Mouse (Mus musculus): ENCODE measurements around the gene Lrrc32. TPM values are rescaled to one million over a fixed set of nuclear protein-coding genes. Genes with fewer than 3 reads are reported as not detected.

Gene Lrrc32
- total RNA-seq, 2 experiments from 2014 or later, result not detected

DNA sequence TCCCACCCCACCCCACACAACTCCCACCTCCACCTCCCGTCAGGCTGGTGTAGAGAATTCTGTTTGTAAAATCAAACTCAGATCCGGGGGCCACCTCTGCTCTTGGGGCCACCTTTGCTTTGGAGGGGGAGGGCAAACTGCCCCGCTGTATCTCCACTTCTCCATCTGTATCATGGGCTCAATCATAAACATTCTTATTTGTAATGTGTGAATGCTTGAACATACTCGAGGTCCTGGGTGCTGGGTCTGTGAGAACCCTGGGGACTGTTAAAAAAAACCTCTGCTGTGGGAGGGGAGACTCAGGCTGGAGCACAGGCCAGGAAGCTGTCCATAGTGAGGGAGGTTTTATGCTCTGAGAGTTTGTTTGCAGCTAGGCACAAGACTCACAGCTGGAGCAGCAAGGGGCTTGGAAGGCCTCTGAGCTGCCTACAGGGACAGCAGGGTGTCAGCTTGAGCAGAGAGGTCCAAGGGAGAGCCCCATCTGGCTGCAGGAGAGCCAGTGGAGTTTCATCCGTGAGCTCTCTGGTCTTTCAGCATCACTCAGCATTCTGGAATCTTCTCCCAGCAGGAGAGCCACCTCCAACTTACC, 15.7 kb downstream of the Lrrc32 start:
- no peak for ATAC-seq (replicated peaks; ENCODE audit: low FRiP score, poor library complexity, severe bottlenecking)

DNA sequence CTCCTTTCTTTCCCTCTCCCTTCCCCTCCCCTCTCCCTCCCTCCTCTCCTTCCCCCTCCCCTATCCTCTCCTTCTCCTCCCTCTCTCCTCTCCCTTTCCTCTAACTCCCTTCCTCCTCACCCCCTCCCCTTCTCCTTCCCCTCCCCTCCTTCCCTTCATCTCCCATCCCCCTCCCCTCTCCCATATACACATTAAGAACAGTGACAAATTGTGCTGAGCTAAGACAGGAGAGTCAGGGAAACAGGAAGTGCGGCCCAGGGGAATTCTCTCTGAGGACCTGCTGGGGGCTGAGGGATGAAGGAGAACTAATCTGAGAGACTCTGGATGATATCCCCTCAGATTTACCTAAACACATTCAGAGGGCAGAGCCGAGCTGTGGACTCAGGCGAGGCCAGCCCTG, 16.6 kb downstream of the Lrrc32 start:
- ATAC-seq (replicated peaks; ENCODE audit: low FRiP score, poor library complexity, severe bottlenecking), result no peak

GRCm38 (mm10) chr7:98510961-98511958, 22.2 kb downstream of the Lrrc32 start:
- no peak for ATAC-seq (replicated peaks; ENCODE audit: low FRiP score, poor library complexity, severe bottlenecking)

GRCm38 (mm10) chr7:98513251-98513650, 24.2 kb downstream of the Lrrc32 start:
- ATAC-seq (replicated peaks; ENCODE audit: low FRiP score, poor library complexity, severe bottlenecking), result no peak

DNA sequence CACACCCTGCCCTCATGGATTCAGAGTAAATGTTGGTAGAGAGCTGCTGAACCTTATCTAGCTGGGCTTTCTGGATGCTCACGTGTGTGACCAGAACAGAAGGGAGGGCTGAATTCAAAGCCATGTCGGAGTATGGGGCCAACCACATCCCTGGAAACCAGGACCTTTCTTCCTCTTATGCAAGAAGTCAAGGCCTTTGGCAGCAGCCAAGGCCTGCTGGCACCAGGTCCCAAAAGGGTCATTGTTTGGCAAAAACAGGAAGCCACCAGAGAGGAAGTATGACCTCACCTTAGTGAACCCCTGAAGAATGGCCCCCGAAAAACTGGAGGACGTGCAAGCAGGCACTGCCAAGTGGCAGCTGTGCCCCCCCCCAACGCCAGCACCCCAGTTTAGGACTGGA, 33.5 kb downstream of the Lrrc32 start:
- no peak for ATAC-seq (replicated peaks; ENCODE audit: low FRiP score, poor library complexity, severe bottlenecking)

- ATAC-seq (replicated peaks; ENCODE audit: low FRiP score, poor library complexity, severe bottlenecking), result no peak
Measured at GRCm38 (mm10) chr7:98523070-98523812, 34.2 kb downstream of the Lrrc32 start.

DNA sequence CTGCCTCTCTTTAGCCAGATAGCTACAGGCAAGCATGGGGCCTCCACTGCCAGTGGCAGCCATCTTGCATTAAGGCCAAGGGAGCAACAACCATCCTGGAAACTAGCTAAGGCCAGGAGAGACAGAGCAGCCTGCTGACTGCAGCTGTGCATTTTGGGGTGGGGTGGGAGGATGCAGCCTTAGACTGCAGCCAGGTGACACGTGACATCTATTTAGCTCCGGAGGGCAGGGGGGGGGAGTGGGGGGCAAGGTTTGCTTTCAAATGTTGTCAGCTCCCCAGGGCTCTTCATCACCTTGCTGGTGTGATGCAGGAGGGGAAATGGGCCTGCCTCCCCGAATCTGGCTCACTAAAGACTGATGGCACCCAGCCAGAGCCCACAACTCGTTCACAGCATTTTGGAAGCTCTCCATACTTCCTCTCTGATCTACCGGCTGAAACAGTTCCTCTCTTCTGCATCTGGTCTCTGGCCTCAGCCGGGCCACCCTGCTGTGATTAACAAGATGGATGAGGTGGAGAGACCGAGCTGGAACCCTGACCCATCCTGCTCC, 34.8 kb downstream of the Lrrc32 start:
- no peak for ATAC-seq (replicated peaks; ENCODE audit: low FRiP score, poor library complexity, severe bottlenecking)

GRCm38 (mm10) chr7:98524401-98524800, 35.3 kb downstream of the Lrrc32 start:
- no peak for ATAC-seq (replicated peaks; ENCODE audit: low FRiP score, poor library complexity, severe bottlenecking)

DNA sequence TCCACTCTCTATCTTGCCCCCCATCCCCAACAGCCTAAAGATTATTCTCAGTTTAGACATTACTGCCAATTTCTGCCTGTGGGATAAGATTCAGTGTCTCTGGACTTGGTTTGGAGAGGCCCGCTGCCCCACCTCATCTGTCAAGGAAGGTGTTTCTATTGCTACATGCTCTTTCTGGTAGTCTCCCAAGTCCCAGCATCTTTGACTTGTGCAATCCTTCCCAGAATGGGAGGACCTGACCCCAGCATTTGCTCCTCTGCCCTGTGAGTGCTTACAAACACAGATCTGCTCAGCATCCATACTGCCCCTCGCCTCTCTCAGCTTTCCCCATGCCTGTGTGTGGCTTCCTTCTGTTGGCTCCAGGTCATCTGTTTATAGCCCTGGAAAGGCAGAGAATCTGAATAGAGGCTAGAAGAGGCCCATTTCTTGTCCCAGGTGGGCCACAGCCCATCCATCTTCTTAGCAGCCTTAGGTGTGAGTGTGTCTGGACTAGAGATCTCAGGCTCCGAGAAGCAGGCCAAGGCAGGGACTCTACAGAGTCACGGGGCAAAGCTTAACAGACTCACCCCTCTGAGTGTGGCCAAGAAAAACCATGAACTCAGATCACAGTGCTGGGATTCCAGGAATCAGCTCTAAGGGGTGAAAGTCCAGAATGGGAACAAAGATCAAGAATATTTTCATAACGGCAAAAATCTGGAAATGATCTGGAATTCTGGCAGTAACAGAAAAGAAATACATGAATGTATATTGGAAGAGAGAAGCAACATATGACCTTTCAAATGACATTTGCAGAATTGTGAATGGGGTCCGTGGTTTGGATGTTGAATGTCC, 36.0 kb downstream of the Lrrc32 start:
- no peak for ATAC-seq (replicated peaks; ENCODE audit: low FRiP score, poor library complexity, severe bottlenecking)

- no peak for ATAC-seq (replicated peaks; ENCODE audit: low FRiP score, poor library complexity, severe bottlenecking)
Measured at GRCm38 (mm10) chr7:98527085-98527484, 38.0 kb downstream of the Lrrc32 start.

- ATAC-seq (replicated peaks; ENCODE audit: low FRiP score, poor library complexity, severe bottlenecking), result no peak
Measured at GRCm38 (mm10) chr7:98531612-98532011, 42.5 kb downstream of the Lrrc32 start.

DNA sequence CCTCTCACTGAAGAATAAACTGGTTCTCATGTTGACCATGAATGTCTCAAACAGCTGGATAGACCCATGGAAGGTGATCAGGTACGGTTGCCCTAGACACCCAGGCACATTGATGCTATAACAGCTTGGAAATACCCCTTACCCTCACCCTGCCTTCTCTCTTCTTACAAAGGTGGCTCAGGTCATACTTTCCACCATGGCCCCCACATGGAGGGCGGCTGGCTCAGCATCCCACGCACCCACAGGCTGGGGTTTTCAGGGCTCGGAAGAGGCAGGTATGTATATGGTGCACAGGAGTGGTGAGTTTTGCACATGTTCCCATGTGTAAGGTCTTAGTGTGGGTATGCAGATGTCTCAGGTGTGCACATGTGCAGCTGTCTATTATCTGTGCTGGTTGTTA, 43.9 kb downstream of the Lrrc32 start:
- no peak for ATAC-seq (replicated peaks; ENCODE audit: low FRiP score, poor library complexity, severe bottlenecking)

- no peak for ATAC-seq (replicated peaks; ENCODE audit: low FRiP score, poor library complexity, severe bottlenecking)
Measured at GRCm38 (mm10) chr7:98534432-98534855, 45.4 kb downstream of the Lrrc32 start.

DNA sequence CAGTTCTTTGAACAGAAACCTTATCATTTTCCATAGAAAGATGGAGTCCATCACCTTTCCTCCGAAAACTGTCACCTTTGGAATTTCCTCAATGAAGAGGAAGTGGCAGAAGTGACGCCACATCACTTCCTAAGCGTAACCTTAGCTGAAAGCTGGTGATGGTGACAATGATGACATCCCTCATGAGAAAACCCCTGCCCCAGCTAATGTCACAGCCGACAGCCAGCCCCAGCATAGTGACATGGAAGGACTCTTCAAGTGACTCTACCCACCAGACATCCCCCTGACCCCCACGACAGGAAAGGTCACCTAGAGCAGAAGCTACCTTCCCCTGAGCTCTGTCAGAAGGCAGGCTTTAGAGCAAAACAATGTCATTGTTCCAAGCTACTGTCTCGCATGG, 46.1 kb downstream of the Lrrc32 start:
- no peak for ATAC-seq (replicated peaks; ENCODE audit: low FRiP score, poor library complexity, severe bottlenecking)

GRCm38 (mm10) chr7:98535882-98536281, 46.8 kb downstream of the Lrrc32 start:
- 0 out of 2 replicates have a peak, but pooled peaks have one; percentile 24 for ATAC-seq (replicated peaks; ENCODE audit: low FRiP score, poor library complexity, severe bottlenecking)

- ATAC-seq (replicated peaks; ENCODE audit: low FRiP score, poor library complexity, severe bottlenecking), result no peak
Measured at GRCm38 (mm10) chr7:98537210-98537966, 48.3 kb downstream of the Lrrc32 start.

- ATAC-seq (replicated peaks; ENCODE audit: low FRiP score, poor library complexity, severe bottlenecking), result no peak
Measured at GRCm38 (mm10) chr7:98537967-98538573, 49.0 kb downstream of the Lrrc32 start.

- ATAC-seq (replicated peaks; ENCODE audit: low FRiP score, poor library complexity, severe bottlenecking), result no peak
Measured at GRCm38 (mm10) chr7:98540879-98541278, 51.8 kb downstream of the Lrrc32 start.
